Mouse (Mus musculus): ENCODE data around the gene Prkar1a. TPM values are rescaled to one million over a fixed set of nuclear protein-coding genes. Genes with fewer than 3 reads are reported as not detected.

The Prkar1a gene
- polyA plus RNA-seq (2017; shearing (Covaris generic)), result 533 TPM

DNA sequence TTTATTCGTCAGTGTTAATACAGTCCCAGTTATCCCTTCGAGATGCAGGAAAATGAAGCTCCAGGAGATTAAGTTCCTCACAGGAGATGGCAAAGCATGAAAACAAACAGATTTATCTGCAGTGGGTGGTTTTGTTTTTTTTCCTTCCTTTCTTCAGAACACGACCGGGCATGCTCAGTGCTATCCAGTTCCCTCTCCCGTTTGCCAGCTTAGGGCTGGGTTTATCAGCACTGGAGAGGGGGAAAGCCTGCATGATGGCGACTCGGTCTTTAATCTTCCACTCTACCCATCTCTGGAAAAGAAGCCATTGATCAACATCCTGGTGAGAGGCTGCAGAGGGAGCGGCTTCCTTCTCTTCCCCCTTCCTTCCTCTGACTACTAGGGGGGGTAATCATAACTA, at the start of gene Prkar1a:
Gene Prkar1a (plus strand): TSS at position 200 of the 400 bp plus-strand sequence.

DNA sequence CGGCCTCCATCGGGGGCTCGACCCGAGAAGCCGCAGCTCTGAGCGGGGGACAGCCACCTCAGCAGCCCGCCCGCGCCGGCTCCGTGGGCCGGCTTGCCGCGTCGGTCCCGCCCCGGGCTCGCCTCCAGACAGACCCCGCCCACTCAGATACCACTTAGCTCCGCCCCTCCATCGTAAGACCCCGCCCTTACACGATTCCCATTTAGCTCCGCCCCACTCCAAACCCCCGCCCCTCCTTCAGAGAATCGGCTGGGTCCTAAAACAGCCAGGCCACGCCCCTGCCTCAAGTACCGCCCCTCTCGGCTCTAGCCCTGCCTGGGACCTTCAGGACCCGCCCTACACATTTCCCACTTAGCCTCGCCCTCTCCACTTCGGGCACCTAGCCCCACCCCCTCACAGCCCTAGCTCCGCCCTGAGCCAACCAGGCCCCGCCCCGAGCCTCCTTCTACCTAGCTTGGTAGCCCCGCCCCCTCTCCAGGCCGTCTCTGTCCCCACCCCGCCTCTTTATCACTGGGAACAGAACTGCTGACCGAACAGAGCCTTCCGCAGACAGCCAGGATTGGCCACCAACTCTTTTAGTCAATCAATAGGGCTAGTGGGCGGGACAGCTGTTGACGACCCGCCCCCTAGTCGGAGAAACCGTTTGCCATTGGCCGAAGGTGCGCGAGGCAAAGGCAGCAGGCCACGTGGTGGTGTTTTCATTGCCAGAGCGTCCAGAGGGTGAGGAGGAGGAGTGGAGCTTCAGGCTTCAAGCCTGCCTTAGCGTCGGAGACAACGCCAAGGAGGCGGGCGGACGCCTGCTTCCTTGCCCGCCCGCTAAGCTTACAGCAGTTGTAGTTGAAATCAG, 37.7 kb upstream of the Prkar1a start, which contains the start of gene Wipi1:
Gene Wipi1 (minus strand): TSS at position 665 of the 847 bp plus-strand sequence.

Other genes with a start within 250 kb of the Prkar1a start
- 0.58 TPM for gene 9930022D16Rik, start 235.5 kb upstream of the Prkar1a start, polyA plus RNA-seq (2017; shearing (Covaris generic))
- 56.8 TPM for gene Amz2, start 223.5 kb upstream of the Prkar1a start, polyA plus RNA-seq (2017; shearing (Covaris generic))
- 1.4 TPM for gene Arsg, start 176.0 kb upstream of the Prkar1a start, polyA plus RNA-seq (2017; shearing (Covaris generic))
- gene Slc16a6, start 175.8 kb upstream of the Prkar1a start, polyA plus RNA-seq (2017; shearing (Covaris generic)), result 19.0 TPM
- gene Wipi1, start 37.4 kb upstream of the Prkar1a start, polyA plus RNA-seq (2017; shearing (Covaris generic)), result 1.1 TPM
- not detected for gene Fam20a, start 72.9 kb downstream of the Prkar1a start, polyA plus RNA-seq (2017; shearing (Covaris generic))
- gene 1700012B07Rik, start 178.6 kb downstream of the Prkar1a start, polyA plus RNA-seq (2017; shearing (Covaris generic)), result not detected